Mouse (Mus musculus) adipocyte (in vitro differentiated cells): Measurements from ENCODE around the gene Olfr1252.

ENCODE experiments used
- DNase-seq: peaks from one replicate; pipeline ENCODE4 v3.0.0-alpha.2; 2016; ENCODE audit warnings: low spot score

The Olfr1252 gene

GRCm38 (mm10) chr2:89724912-89725311 lies at the start of gene Olfr1252:
Gene Olfr1252 (minus strand): TSS chr2:89725012.
- no peak for DNase-seq

GRCm38 (mm10) chr2:89756990-89757389 lies 32.2 kb upstream of the Olfr1252 start, which contains the start of gene Olfr1253:
Gene Olfr1253 (minus strand): TSS chr2:89757090.
- DNase-seq, result no peak

- no peak for DNase-seq
Measured at GRCm38 (mm10) chr2:89691980-89692379, 32.8 kb downstream of the Olfr1252 start.

GRCm38 (mm10) chr2:89671836-89672235 lies 53.0 kb downstream of the Olfr1252 start, which contains the start of gene Olfr1251:
Gene Olfr1251 (minus strand): TSS chr2:89671936.
- DNase-seq, result no peak
